8 mouse cellular contexts compared by ENCODE assay signal in genomic region chrX:57053993-57054385, GRCm38 (mm10). TPM values are rescaled to one million over a fixed set of nuclear protein-coding genes. Genes with fewer than 3 reads are reported as not detected.
DNase-seq lines count a peak whose midpoint lies in the region; ATAC-seq and TF ChIP-seq lines count a peak whose summit lies in the region.

No protein-coding gene starts in this region.

- in situ Hi-C loops in ES-E14 (cut with MboI; ENCODE audit: low sequenced_read_pairs in 2 of 2, unreplicated experiment in 2 of 2) = no loop called here

- H3K27ac ChIP-seq in heart, embryonic 11.5 days (ENCODE audit: low read depth, low read length) = peak overlapping the region; percentile 93
- no peak overlapping the region for H3K27ac ChIP-seq in ES-E14 (ENCODE audit: insufficient read depth, low read depth, low read length, poor library complexity, severe bottlenecking)

- H3K9ac ChIP-seq in heart, embryonic 11.5 days (ENCODE audit: low read depth, low read length) = peak overlapping the region; percentile 58; the same call in 1 of the 2 replicates
- peak overlapping the region; percentile 84 for H3K9ac ChIP-seq in ES-E14 (ENCODE audit: insufficient read depth, low read depth, low read length, poor library complexity, severe bottlenecking)

- peak overlapping the region; percentile 64 for H3K4me2 ChIP-seq in heart, embryonic 11.5 days

- peak overlapping the region; percentile 56 for H3K4me3 ChIP-seq in heart, embryonic 11.5 days (ENCODE audit: low read depth, low read length)
- peak overlapping the region; percentile 81 to 96 for H3K4me3 ChIP-seq in ES-E14 (ENCODE audit: insufficient read depth in 1 of 2, low read depth in 1 of 2, low read length in 2 of 2, poor library complexity in 1 of 2, severe bottlenecking in 1 of 2)

- peak; percentile 49 for ATAC-seq in heart, embryonic 11.5 days (replicated peaks; ENCODE audit: insufficient number of reproducible peaks, low FRiP score, low TSS enrichment)
- peak; percentile 4; the same call in 1 of the 2 replicates for ATAC-seq in megakaryocyte progenitor cell, adult 5-6 weeks (replicated peaks; ENCODE audit: poor library complexity)

- no peak for DNase-seq in heart, adult 8-10 months (ENCODE audit: low spot score)
- no peak for DNase-seq in ES-E14 (ENCODE audit: low read depth, low spot score)
- DNase-seq in forelimb bud, embryonic 11.5 days (ENCODE audit: low read depth, low spot score) = peak; percentile 0
- DNase-seq in right cerebral cortex, postnatal 25 days = no peak
- DNase-seq in kidney, adult 11 months = no peak
- no peak for DNase-seq in layer of hippocampus, postnatal 14 days (ENCODE audit: low spot score in 2 of 2)

- 21% methylated on average over 11 of the region's 11 CpGs for WGBS in heart, embryonic 11.5 days (ENCODE audit: insufficient replicate concordance)

- no peaks in the 10 kb centered on the region for H3K4me1 ChIP-seq in heart, embryonic 11.5 days (ENCODE audit: control insufficient read depth, insufficient read depth, low read length)
- H3K4me1 ChIP-seq in ES-E14 (ENCODE audit: control insufficient read depth in 2 of 2, insufficient read depth in 2 of 2, low read length in 2 of 2, poor library complexity in 1 of 2) = no peaks in the 10 kb centered on the region

- H3K36me3 ChIP-seq in heart, embryonic 11.5 days (ENCODE audit: control insufficient read depth, insufficient read depth, low read length) = no peaks in the 10 kb centered on the region
- H3K36me3 ChIP-seq in ES-E14 (ENCODE audit: control insufficient read depth, insufficient read depth, low read length, poor library complexity, severe bottlenecking) = no peaks in the 10 kb centered on the region

- H3K9me3 ChIP-seq in heart, embryonic 11.5 days (replicated peaks; ENCODE audit: control insufficient read depth, low read length) = no peaks in the 10 kb centered on the region
- no peaks in the 10 kb centered on the region for H3K9me3 ChIP-seq in ES-E14 (ENCODE audit: control insufficient read depth, insufficient read depth, low read depth, low read length)

- no peaks in the 10 kb centered on the region for H3K27me3 ChIP-seq in heart, embryonic 11.5 days (ENCODE audit: control insufficient read depth, insufficient read depth, low read length)

TF ChIP-seq in ES-E14, 5 proteins besides CTCF, POLR2A, EP300 and RAD21:
- TF ChIP-seq ZC3H11A (IDR thresholded peaks at IDR 0.05; ENCODE audit: borderline replicate concordance, low read depth, low read length) (no peak), CHD2 (IDR thresholded peaks at IDR 0.05; ENCODE audit: low read depth, low read length) (no peak), ZNF384 (IDR thresholded peaks at IDR 0.05; ENCODE audit: low read depth, low read length) (no peak), MAFK (IDR thresholded peaks at IDR 0.05; ENCODE audit: insufficient read depth, low read depth, low read length) (no peak), HCFC1 (IDR thresholded peaks at IDR 0.05; ENCODE audit: borderline replicate concordance, insufficient read depth, low read length) (no peak)

RNA-seq across cellular contexts. Expression of gene Htatsf1, which starts 0.6 kb away (rescaled TPM):
- polyA plus RNA-seq in heart, embryonic 11.5 days (2014; fragmentation: Nextera tagmentation; extraction: Ambion mirVana) = 60.6 and 60.8 TPM in 2 replicates
- 10 to 100 TPM; 55.2 to 61.5 (median 59.2) TPM for total RNA-seq in heart, adult 8-10 months (2022)
- total RNA-seq in ES-E14 (2012; rRNA removed) = 18.1 and 20.7 TPM in 2 replicates
- total RNA-seq in megakaryocyte progenitor cell, adult 5-6 weeks (2015) = 48.9 and 56.2 TPM in 2 replicates
- 73.3 and 81.0 TPM in 2 replicates for total RNA-seq in megakaryocyte progenitor cell, adult 5-6 weeks (2017)
- 10 to 100 TPM; 62.5 to 67.9 TPM for total RNA-seq in layer of hippocampus, postnatal 14 days (2021)

RNA-seq across cellular contexts. Expression of gene Brs3, which starts 11.1 kb away (rescaled TPM):
- not detected in 2 replicates for polyA plus RNA-seq in heart, embryonic 11.5 days (2014; fragmentation: Nextera tagmentation; extraction: Ambion mirVana)
- not detected for total RNA-seq in heart, adult 8-10 months (2022)
- total RNA-seq in ES-E14 (2012; rRNA removed) = not detected in 2 replicates
- total RNA-seq in megakaryocyte progenitor cell, adult 5-6 weeks (2015) = not detected in 2 replicates
- total RNA-seq in megakaryocyte progenitor cell, adult 5-6 weeks (2017) = not detected in 2 replicates
- total RNA-seq in layer of hippocampus, postnatal 14 days (2021) = under 1 TPM; 0.45 to 0.67 TPM

RNA-seq across cellular contexts. Expression of gene Vgll1, which starts 33.9 kb away (rescaled TPM):
- polyA plus RNA-seq in heart, embryonic 11.5 days (2014; fragmentation: Nextera tagmentation; extraction: Ambion mirVana) = 0.09 TPM in 1 of 2 replicates, not detected in the other
- not detected for total RNA-seq in heart, adult 8-10 months (2022)
- total RNA-seq in ES-E14 (2012; rRNA removed) = 0.37 and 1.2 TPM in 2 replicates
- not detected in 2 replicates for total RNA-seq in megakaryocyte progenitor cell, adult 5-6 weeks (2015)
- not detected in 2 replicates for total RNA-seq in megakaryocyte progenitor cell, adult 5-6 weeks (2017)
- total RNA-seq in layer of hippocampus, postnatal 14 days (2021) = not detected
